Mouse (Mus musculus): ENCODE data around the gene Slc7a7. TPM values are rescaled to one million over a fixed set of nuclear protein-coding genes. Genes with fewer than 3 reads are reported as not detected.

Slc7a7 gene
- total and polyA plus RNA-seq, 3 experiments = 4.6 to 22.0 (median 5.1) TPM

- 89% methylated on average over 9 of the region's 9 CpGs for WGBS
- no peak overlapping the region for H3K27ac ChIP-seq
These were observed 34.9 kb downstream of the Slc7a7 start for GRCm38 (mm10) chr14:54382641-54383040.

GRCm38 (mm10) chr14:54381816-54382215 is 35.8 kb downstream of the Slc7a7 start:
- Histone ChIP-seq H3K36me3 (ENCODE audit: control insufficient read depth, insufficient read depth, low read length) (no peaks in the 10 kb centered on the region), H3K27me3 (ENCODE audit: control insufficient read depth, insufficient read depth, low read length) (no peaks in the 10 kb centered on the region), H3K4me1 (ENCODE audit: control insufficient read depth, insufficient read depth, low read length) (0 out of 2 replicates have a peak, but pooled peaks cover 1% of the 10 kb centered on the region), H3K79me2 (replicated peaks; ENCODE audit: control insufficient read depth, insufficient read depth, low read length) (no peaks in the 10 kb centered on the region), H3K9ac (ENCODE audit: low read depth, low read length) (no peak overlapping the region), H3K4me3 (no peak overlapping the region), H3K27ac (no peak overlapping the region)
- intact Hi-C loops (cut with DNase I) = no loop called here
- no peak for DNase-seq
- WGBS = 85% methylated on average over 10 of the region's 10 CpGs
- TF ChIP-seq EP300 (IDR thresholded peaks at IDR 0.05; ENCODE audit: insufficient read depth, low read depth, low read length) = no peak
- no peak for TF ChIP-seq POLR2A (IDR thresholded peaks at IDR 0.05; ENCODE audit: insufficient read depth, low read depth, low read length)
- no peak for TF ChIP-seq CTCF (IDR thresholded peaks at IDR 0.05)

More at GRCm38 (mm10) chr14:54382641-54383040, 34.9 kb downstream of the Slc7a7 start:
- no peak for TF ChIP-seq POLR2A (IDR thresholded peaks at IDR 0.05; ENCODE audit: insufficient read depth, low read depth, low read length)
- no peak for TF ChIP-seq CTCF (IDR thresholded peaks at IDR 0.05)
- no peak for TF ChIP-seq EP300 (IDR thresholded peaks at IDR 0.05; ENCODE audit: insufficient read depth, low read depth, low read length)
- H3K9ac ChIP-seq (ENCODE audit: low read depth, low read length) = no peak overlapping the region
- no peak for DNase-seq
- no peak overlapping the region for H3K4me3 ChIP-seq
- no peaks in the 10 kb centered on the region for H3K79me2 ChIP-seq (replicated peaks; ENCODE audit: control insufficient read depth, insufficient read depth, low read length)
- no peaks in the 10 kb centered on the region for H3K27me3 ChIP-seq (ENCODE audit: control insufficient read depth, insufficient read depth, low read length)
- intact Hi-C loops (cut with DNase I) = no loop called here
- 0 out of 2 replicates have a peak, but pooled peaks cover 1% of the 10 kb centered on the region for H3K4me1 ChIP-seq (ENCODE audit: control insufficient read depth, insufficient read depth, low read length)
- no peaks in the 10 kb centered on the region for H3K36me3 ChIP-seq (ENCODE audit: control insufficient read depth, insufficient read depth, low read length)

- H3K4me1 ChIP-seq (ENCODE audit: control insufficient read depth, insufficient read depth, low read length) = 0 out of 2 replicates have a peak, but pooled peaks cover 1% of the 10 kb centered on the region
- TF ChIP-seq POLR2A (IDR thresholded peaks at IDR 0.05; ENCODE audit: insufficient read depth, low read depth, low read length) = no peak
- no peak for TF ChIP-seq CTCF (IDR thresholded peaks at IDR 0.05)
- TF ChIP-seq EP300 (IDR thresholded peaks at IDR 0.05; ENCODE audit: insufficient read depth, low read depth, low read length) = no peak
- H3K79me2 ChIP-seq (replicated peaks; ENCODE audit: control insufficient read depth, insufficient read depth, low read length) = no peaks in the 10 kb centered on the region
These were observed 37.0 kb downstream of the Slc7a7 start for GRCm38 (mm10) chr14:54380616-54381015.

GRCm38 (mm10) chr14:54379571-54379970 is 38.0 kb downstream of the Slc7a7 start:
- intact Hi-C loops (cut with DNase I) = no loop called here
- no peak overlapping the region for H3K27ac ChIP-seq
- no peak for TF ChIP-seq CTCF (IDR thresholded peaks at IDR 0.05)
- TF ChIP-seq POLR2A (IDR thresholded peaks at IDR 0.05; ENCODE audit: insufficient read depth, low read depth, low read length) = no peak
- no peak for TF ChIP-seq EP300 (IDR thresholded peaks at IDR 0.05; ENCODE audit: insufficient read depth, low read depth, low read length)
- DNase-seq = no peak
- no peak overlapping the region for H3K4me3 ChIP-seq
- WGBS = 73% methylated on average over 13 of the region's 13 CpGs
- no peaks in the 10 kb centered on the region for H3K79me2 ChIP-seq (replicated peaks; ENCODE audit: control insufficient read depth, insufficient read depth, low read length)
- H3K4me1 ChIP-seq (ENCODE audit: control insufficient read depth, insufficient read depth, low read length) = 0 out of 2 replicates have a peak, but pooled peaks cover 1% of the 10 kb centered on the region
- no peaks in the 10 kb centered on the region for H3K27me3 ChIP-seq (ENCODE audit: control insufficient read depth, insufficient read depth, low read length)
- no peaks in the 10 kb centered on the region for H3K36me3 ChIP-seq (ENCODE audit: control insufficient read depth, insufficient read depth, low read length)
- no peak overlapping the region for H3K9ac ChIP-seq (ENCODE audit: low read depth, low read length)

More at GRCm38 (mm10) chr14:54380616-54381015, 37.0 kb downstream of the Slc7a7 start:
- Histone ChIP-seq H3K4me3 (no peak overlapping the region), H3K27ac (no peak overlapping the region), H3K27me3 (ENCODE audit: control insufficient read depth, insufficient read depth, low read length) (no peaks in the 10 kb centered on the region), H3K9ac (ENCODE audit: low read depth, low read length) (no peak overlapping the region), H3K36me3 (ENCODE audit: control insufficient read depth, insufficient read depth, low read length) (no peaks in the 10 kb centered on the region)
- intact Hi-C loops (cut with DNase I) = no loop called here
- DNase-seq = no peak
- WGBS = 81% methylated on average over 4 of the region's 4 CpGs

GRCm38 (mm10) chr14:54377166-54377565 is 40.4 kb downstream of the Slc7a7 start:
- TF ChIP-seq CTCF (IDR thresholded peaks at IDR 0.05) (no peak), EP300 (IDR thresholded peaks at IDR 0.05; ENCODE audit: insufficient read depth, low read depth, low read length) (no peak)
- intact Hi-C loops (cut with DNase I) = loop anchor here (2.0 kb wide), 1 partner anchor 72 kb away; no protein-coding TSS in a partner anchor
- 50% methylated on average over 6 of the region's 6 CpGs for WGBS

GRCm38 (mm10) chr14:54375916-54376315 is 41.7 kb downstream of the Slc7a7 start:
- peak; percentile 30 to 37 for DNase-seq

More at GRCm38 (mm10) chr14:54377166-54377565, 40.4 kb downstream of the Slc7a7 start:
- H3K27ac ChIP-seq = no peak overlapping the region
- H3K36me3 ChIP-seq (ENCODE audit: control insufficient read depth, insufficient read depth, low read length) = no peaks in the 10 kb centered on the region
- H3K27me3 ChIP-seq (ENCODE audit: control insufficient read depth, insufficient read depth, low read length) = no peaks in the 10 kb centered on the region
- no peaks in the 10 kb centered on the region for H3K4me1 ChIP-seq (ENCODE audit: control insufficient read depth, insufficient read depth, low read length)
- H3K4me3 ChIP-seq = no peak overlapping the region
- no peak for DNase-seq
- H3K79me2 ChIP-seq (replicated peaks; ENCODE audit: control insufficient read depth, insufficient read depth, low read length) = no peaks in the 10 kb centered on the region
- H3K9ac ChIP-seq (ENCODE audit: low read depth, low read length) = no peak overlapping the region

More at GRCm38 (mm10) chr14:54375916-54376315, 41.7 kb downstream of the Slc7a7 start:
- TF ChIP-seq CTCF (IDR thresholded peaks at IDR 0.05) (peak; percentile 77), EP300 (IDR thresholded peaks at IDR 0.05; ENCODE audit: insufficient read depth, low read depth, low read length) (no peak), POLR2A (IDR thresholded peaks at IDR 0.05; ENCODE audit: insufficient read depth, low read depth, low read length) (no peak)
- Histone ChIP-seq H3K9ac (ENCODE audit: low read depth, low read length) (no peak overlapping the region), H3K27me3 (ENCODE audit: control insufficient read depth, insufficient read depth, low read length) (no peaks in the 10 kb centered on the region), H3K36me3 (ENCODE audit: control insufficient read depth, insufficient read depth, low read length) (no peaks in the 10 kb centered on the region), H3K4me1 (ENCODE audit: control insufficient read depth, insufficient read depth, low read length) (no peaks in the 10 kb centered on the region), H3K4me3 (no peak overlapping the region), H3K79me2 (replicated peaks; ENCODE audit: control insufficient read depth, insufficient read depth, low read length) (no peaks in the 10 kb centered on the region), H3K27ac (no peak overlapping the region)
- WGBS = 73% methylated on average over 3 of the region's 3 CpGs
- intact Hi-C loops (cut with DNase I) = loop anchor here (1.0 to 2.0 kb wide), 2 partner anchors 36 to 73 kb away; no protein-coding TSS in a partner anchor

Data from heart, adult 2 months (tissue).